Mouse (Mus musculus) heart, adult 2 months (tissue): ENCODE measurements around the gene Tmem208. TPM values are rescaled to one million over a fixed set of nuclear protein-coding genes. Genes with fewer than 3 reads are reported as not detected.

ENCODE experiments used
- DNase-seq, 2 experiments: peaks; one replicate each; pipeline ENCODE4 v3.0.0; 2021
- H3K27ac ChIP-seq: fragments of 200-600 bp; 2 replicates; pipeline ENCODE4 v1.8.1; 2022
- H3K27me3 ChIP-seq: fragments of 200-500 bp; 2 replicates; pipeline ENCODE4 v1.6.1; 2012; ENCODE audit warnings: mild to moderate bottlenecking, low read length, inconsistent platforms, mixed read lengths; ENCODE audit not compliant: control insufficient read depth, insufficient read depth
- H3K36me3 ChIP-seq: fragments of 200-500 bp; 2 replicates; pipeline ENCODE4 v1.6.1; 2012; ENCODE audit warnings: low read length, inconsistent platforms; ENCODE audit not compliant: control insufficient read depth, insufficient read depth
- H3K4me1 ChIP-seq: fragments of 200-500 bp; 2 replicates; pipeline ENCODE4 v1.6.1; 2011; ENCODE audit warnings: low read length; ENCODE audit not compliant: control insufficient read depth, insufficient read depth
- H3K4me3 ChIP-seq: fragments of 200-600 bp; 2 replicates; pipeline ENCODE4 v1.8.1; 2022
- H3K79me2 ChIP-seq: fragments of 200-500 bp; replicated peaks from 2 replicates; pipeline ENCODE4 v1.6.1; 2012; ENCODE audit warnings: mild to moderate bottlenecking, inconsistent platforms, low read length, moderate library complexity, mixed read lengths; ENCODE audit not compliant: control insufficient read depth, insufficient read depth
- H3K9ac ChIP-seq: fragments of 200-500 bp; 2 replicates; pipeline ENCODE4 v1.6.1; 2012; ENCODE audit warnings: low read depth, mild to moderate bottlenecking, control low read depth, inconsistent platforms, low read length, mixed read lengths
- CTCF ChIP-seq: fragments of 200-600 bp; IDR thresholded peaks from 2 replicates; pipeline ENCODE4 v1.8.1; 2022; ENCODE audit warnings: antibody characterized with exemption, mild to moderate bottlenecking, moderate library complexity
- EP300 ChIP-seq: fragments of 200-500 bp; IDR thresholded peaks from 2 replicates; pipeline ENCODE4 v1.6.1; 2011; ENCODE audit warnings: low read depth, low read length, control low read depth; ENCODE audit not compliant: insufficient read depth
- POLR2A ChIP-seq: fragments of 200-500 bp; IDR thresholded peaks from 2 replicates; pipeline ENCODE4 v1.6.1; 2011; ENCODE audit warnings: mild to moderate bottlenecking, low read depth, low read length, control low read depth; ENCODE audit not compliant: insufficient read depth
- WGBS: fragments of 180-500 bp; shearing (Covaris S2); methylation state at CpG from one replicate; pipeline ENCODE4 v1.1.7; 2018; 5-methylcytosine and 5-hydroxymethylcytosine counted together
- intact Hi-C: fragments of 180-260 bp; cut with DNase I; formaldehyde crosslinking; loops from one replicate; pipeline ENCODE4 v1.15.1; 2025
- polyA plus RNA-seq: library from polyadenylated mRNA; depleted of rRNA; stranded (reverse); fragments of >200 nt; gene quantifications from 2 replicates; pipeline ENCODE4 v1.2.3, GENCODE M21; 2012
- total RNA-seq, 2 experiments: library from RNA; stranded (reverse); gene quantifications; 2 replicates each; pipeline ENCODE4 v1.2.3; 2021

The Tmem208 gene
- total and polyA plus RNA-seq, 3 experiments, result 24.1 to 43.6 (median 26.6) TPM

GRCm38 (mm10) chr8:105307670-105308069 lies 18.5 kb upstream of the Tmem208 start:
- no peaks in the 10 kb centered on the region for H3K36me3 ChIP-seq
- peak in 1 of 2 experiments; percentile 18 for DNase-seq
- intact Hi-C loops, result no loop called here
- H3K27me3 ChIP-seq, result no peaks in the 10 kb centered on the region
- no peak overlapping the region for H3K27ac ChIP-seq
- no peak overlapping the region for H3K9ac ChIP-seq
- WGBS, result 94% methylated on average over 13 of the region's 13 CpGs
- TF ChIP-seq POLR2A (no peak), CTCF (no peak), EP300 (no peak)
- no peak overlapping the region for H3K4me3 ChIP-seq
- peaks cover 2% of the 10 kb centered on the region for H3K4me1 ChIP-seq
- no peaks in the 10 kb centered on the region for H3K79me2 ChIP-seq

- intact Hi-C loops, result no loop called here
- TF ChIP-seq POLR2A (no peak), CTCF (no peak), EP300 (no peak)
Observed at GRCm38 (mm10) chr8:105308428-105308827, 17.7 kb upstream of the Tmem208 start.

GRCm38 (mm10) chr8:105309142-105309847 lies 16.9 kb upstream of the Tmem208 start:
- no peaks in the 10 kb centered on the region for H3K36me3 ChIP-seq
- no peaks in the 10 kb centered on the region for H3K27me3 ChIP-seq
- no peak overlapping the region for H3K4me3 ChIP-seq
- TF ChIP-seq CTCF (no peak), POLR2A (no peak), EP300 (no peak)
- peaks cover 2% of the 10 kb centered on the region for H3K4me1 ChIP-seq
- no peak overlapping the region for H3K9ac ChIP-seq
- intact Hi-C loops, result no loop called here
- 85% methylated on average over 15 of the region's 15 CpGs for WGBS
- H3K79me2 ChIP-seq, result no peaks in the 10 kb centered on the region
- no peak for DNase-seq
- H3K27ac ChIP-seq, result no peak overlapping the region

More at GRCm38 (mm10) chr8:105308428-105308827, 17.7 kb upstream of the Tmem208 start:
- Histone ChIP-seq H3K4me1 (peaks cover 2% of the 10 kb centered on the region), H3K36me3 (no peaks in the 10 kb centered on the region), H3K27me3 (no peaks in the 10 kb centered on the region), H3K79me2 (no peaks in the 10 kb centered on the region), H3K4me3 (no peak overlapping the region), H3K9ac (no peak overlapping the region), H3K27ac (no peak overlapping the region)
- WGBS, result 95% methylated on average over 10 of the region's 10 CpGs
- no peak for DNase-seq

GRCm38 (mm10) chr8:105310118-105310517 lies 16.0 kb upstream of the Tmem208 start:
- Histone ChIP-seq H3K4me1 (no peaks in the 10 kb centered on the region; the same call in none of the 2 replicates), H3K4me3 (no peak overlapping the region), H3K27ac (no peak overlapping the region), H3K9ac (no peak overlapping the region), H3K79me2 (no peaks in the 10 kb centered on the region), H3K36me3 (no peaks in the 10 kb centered on the region), H3K27me3 (no peaks in the 10 kb centered on the region)
- 83% methylated on average over 8 of the region's 8 CpGs for WGBS
- DNase-seq, result no peak
- TF ChIP-seq POLR2A (no peak), EP300 (no peak), CTCF (no peak)
- intact Hi-C loops, result no loop called here

GRCm38 (mm10) chr8:105311718-105312117 lies 14.4 kb upstream of the Tmem208 start:
- 69% methylated on average over 1 of the region's 1 CpGs for WGBS
- H3K4me3 ChIP-seq, result no peak overlapping the region
- no peak overlapping the region for H3K27ac ChIP-seq
- H3K27me3 ChIP-seq, result no peaks in the 10 kb centered on the region
- H3K9ac ChIP-seq, result no peak overlapping the region
- intact Hi-C loops, result no loop called here
- DNase-seq, result no peak
- H3K79me2 ChIP-seq, result no peaks in the 10 kb centered on the region
- no peaks in the 10 kb centered on the region for H3K36me3 ChIP-seq
- no peaks in the 10 kb centered on the region; the same call in 1 of the 2 replicates for H3K4me1 ChIP-seq
- TF ChIP-seq CTCF (no peak), POLR2A (no peak), EP300 (no peak)

GRCm38 (mm10) chr8:105312891-105313481 lies 13.2 kb upstream of the Tmem208 start:
- Histone ChIP-seq H3K36me3 (no peaks in the 10 kb centered on the region), H3K79me2 (no peaks in the 10 kb centered on the region), H3K27ac (no peak overlapping the region), H3K4me1 (peaks cover 1% of the 10 kb centered on the region; the same call in 1 of the 2 replicates), H3K4me3 (no peak overlapping the region), H3K9ac (no peak overlapping the region), H3K27me3 (no peaks in the 10 kb centered on the region)
- 73% methylated on average over 8 of the region's 8 CpGs for WGBS
- intact Hi-C loops, result no loop called here
- peak; percentile 25 to 58 for DNase-seq
- TF ChIP-seq CTCF (no peak), EP300 (0 out of 2 replicates have a peak, but pooled peaks have one; percentile 6), POLR2A (no peak)
